Mouse (Mus musculus) neural tube, embryonic 13.5 days (tissue): ENCODE data around the gene Gm21985. TPM values are rescaled to one million over a fixed set of nuclear protein-coding genes. Genes with fewer than 3 reads are reported as not detected.

ENCODE experiments used
- ATAC-seq: fragments of 200-750 bp; cut with Nextera tagmentation; 2 replicates; pipeline ENCODE4 v1.8.0; 2017; ENCODE audit warnings: low read depth, mild to moderate bottlenecking, moderate TSS enrichment, moderate library complexity
- H3K27ac ChIP-seq: fragments of 300-500 bp; sonication (generic); replicated peaks from 2 replicates; pipeline ENCODE4 v1.5.1; 2015; ENCODE audit warnings: moderate library complexity, mild to moderate bottlenecking, inconsistent platforms
- H3K27me3 ChIP-seq: fragments of 300-500 bp; sonication (generic); 2 replicates; pipeline ENCODE4 v1.6.1; 2015; ENCODE audit warnings: mild to moderate bottlenecking, inconsistent platforms
- H3K36me3 ChIP-seq: fragments of 300-500 bp; sonication (generic); 2 replicates; pipeline ENCODE4 v1.6.1; 2015; ENCODE audit warnings: mild to moderate bottlenecking, inconsistent platforms
- H3K4me1 ChIP-seq: fragments of 300-500 bp; sonication (generic); replicated peaks from 2 replicates; pipeline ENCODE4 v1.6.1; 2015; ENCODE audit warnings: inconsistent platforms
- H3K4me2 ChIP-seq: fragments of 300-500 bp; sonication (generic); 2 replicates; pipeline ENCODE4 v1.6.1; 2015; ENCODE audit warnings: inconsistent platforms, mild to moderate bottlenecking, moderate library complexity
- H3K4me3 ChIP-seq: fragments of 300-500 bp; sonication (generic); 2 replicates; pipeline ENCODE4 v1.5.1; 2015; ENCODE audit warnings: mild to moderate bottlenecking, inconsistent platforms
- H3K9ac ChIP-seq: fragments of 300-500 bp; sonication (generic); 2 replicates; pipeline ENCODE4 v1.6.1; 2015; ENCODE audit warnings: moderate library complexity, mild to moderate bottlenecking, inconsistent platforms
- H3K9me3 ChIP-seq: fragments of 300-500 bp; sonication (generic); 2 replicates; pipeline ENCODE4 v1.6.1; 2016; ENCODE audit warnings: inconsistent platforms
- WGBS: fragments of 180-500 bp; shearing (Covaris S2); methylation state at CpG from one replicate; pipeline ENCODE4 v1.1.7; 2015; 5-methylcytosine and 5-hydroxymethylcytosine counted together
- polyA plus RNA-seq: library from polyadenylated mRNA; unstranded; fragments of >200 nt; fragmentation: Nextera tagmentation; extraction: Ambion mirVana; gene quantifications from 2 replicates; pipeline ENCODE4 v1.2.1, GENCODE M21; 2015

Gene Gm21985
- polyA plus RNA-seq, 1 experiment from 2014 or later, result not detected

DNA sequence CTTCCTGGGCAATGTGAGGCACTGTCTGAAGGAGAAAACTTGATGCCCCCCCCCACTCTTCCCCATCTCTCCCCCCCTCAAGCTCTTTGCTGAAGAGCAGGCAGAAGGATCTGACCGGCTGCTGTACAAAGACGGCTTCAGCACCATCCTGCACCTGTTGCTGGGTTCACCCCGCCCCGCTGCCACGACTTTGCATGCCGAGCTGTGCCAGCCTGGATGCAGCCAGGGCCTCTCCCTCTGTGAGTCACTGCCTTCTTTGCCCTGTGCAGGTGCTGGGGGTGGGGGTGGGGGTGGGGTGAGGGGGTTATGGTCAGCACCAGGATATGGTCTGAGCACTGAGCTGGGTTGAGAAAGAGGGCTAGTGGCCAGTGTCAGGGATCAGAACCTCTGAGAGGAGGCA, 19.9 kb upstream of the Gm21985 start:
- WGBS, result 89% methylated on average over 6 of the region's 6 CpGs
- peaks cover 2% of the 10 kb centered on the region for H3K4me1 ChIP-seq
- ATAC-seq, result no peak
- H3K9ac ChIP-seq, result no peak overlapping the region
- no peaks in the 10 kb centered on the region for H3K27me3 ChIP-seq
- no peaks in the 10 kb centered on the region for H3K9me3 ChIP-seq
- H3K4me2 ChIP-seq, result no peak overlapping the region
- no peak overlapping the region for H3K4me3 ChIP-seq
- H3K36me3 ChIP-seq, result peaks cover 50% of the 10 kb centered on the region
- no peak overlapping the region for H3K27ac ChIP-seq

- Histone ChIP-seq H3K4me1 (no peaks in the 10 kb centered on the region), H3K27me3 (no peaks in the 10 kb centered on the region), H3K4me3 (no peak overlapping the region), H3K27ac (no peak overlapping the region), H3K9me3 (no peaks in the 10 kb centered on the region), H3K36me3 (peaks cover 50% of the 10 kb centered on the region), H3K4me2 (no peak overlapping the region), H3K9ac (no peak overlapping the region)
- 87% methylated on average over 10 of the region's 10 CpGs for WGBS
- ATAC-seq, result no peak
Measured at GRCm38 (mm10) chr2:112247323-112247722, 18.8 kb upstream of the Gm21985 start.

GRCm38 (mm10) chr2:112249780-112250453, 16.2 kb upstream of the Gm21985 start:
- Histone ChIP-seq H3K4me3 (no peak overlapping the region), H3K9me3 (no peaks in the 10 kb centered on the region), H3K27me3 (no peaks in the 10 kb centered on the region), H3K4me2 (no peak overlapping the region), H3K9ac (no peak overlapping the region), H3K27ac (no peak overlapping the region), H3K4me1 (no peaks in the 10 kb centered on the region), H3K36me3 (peaks cover 31% of the 10 kb centered on the region)
- 89% methylated on average over 10 of the region's 10 CpGs for WGBS
- ATAC-seq, result no peak

- no peak overlapping the region for H3K27ac ChIP-seq
- H3K4me3 ChIP-seq, result no peak overlapping the region
- 73% methylated on average over 7 of the region's 7 CpGs for WGBS
- no peak overlapping the region for H3K4me2 ChIP-seq
- H3K4me1 ChIP-seq, result no peaks in the 10 kb centered on the region
- no peaks in the 10 kb centered on the region for H3K36me3 ChIP-seq
- H3K27me3 ChIP-seq, result no peaks in the 10 kb centered on the region
- H3K9ac ChIP-seq, result no peak overlapping the region
- ATAC-seq, result no peak
- H3K9me3 ChIP-seq, result no peaks in the 10 kb centered on the region
Measured at GRCm38 (mm10) chr2:112254675-112255515, 11.2 kb upstream of the Gm21985 start.

- Histone ChIP-seq H3K4me2 (no peak within 1 kb of the TSS), H3K27ac (no peak within 1 kb of the TSS), H3K27me3 (no peaks in the 10 kb centered on the region), H3K9ac (no peak within 1 kb of the TSS), H3K4me1 (peaks cover 12% of the 10 kb centered on the region), H3K36me3 (no peaks in the 10 kb centered on the region), H3K4me3 (no peak within 1 kb of the TSS), H3K9me3 (no peaks in the 10 kb centered on the region)
- WGBS, result 81% methylated on average over 10 of the region's 10 CpGs
- ATAC-seq, result no peak
Measured at GRCm38 (mm10) chr2:112259241-112259962, 6.7 kb upstream of the Gm21985 start, which contains the start of gene Nutm1. Nutm1 (minus strand) TSS chr2:112259291.

DNA sequence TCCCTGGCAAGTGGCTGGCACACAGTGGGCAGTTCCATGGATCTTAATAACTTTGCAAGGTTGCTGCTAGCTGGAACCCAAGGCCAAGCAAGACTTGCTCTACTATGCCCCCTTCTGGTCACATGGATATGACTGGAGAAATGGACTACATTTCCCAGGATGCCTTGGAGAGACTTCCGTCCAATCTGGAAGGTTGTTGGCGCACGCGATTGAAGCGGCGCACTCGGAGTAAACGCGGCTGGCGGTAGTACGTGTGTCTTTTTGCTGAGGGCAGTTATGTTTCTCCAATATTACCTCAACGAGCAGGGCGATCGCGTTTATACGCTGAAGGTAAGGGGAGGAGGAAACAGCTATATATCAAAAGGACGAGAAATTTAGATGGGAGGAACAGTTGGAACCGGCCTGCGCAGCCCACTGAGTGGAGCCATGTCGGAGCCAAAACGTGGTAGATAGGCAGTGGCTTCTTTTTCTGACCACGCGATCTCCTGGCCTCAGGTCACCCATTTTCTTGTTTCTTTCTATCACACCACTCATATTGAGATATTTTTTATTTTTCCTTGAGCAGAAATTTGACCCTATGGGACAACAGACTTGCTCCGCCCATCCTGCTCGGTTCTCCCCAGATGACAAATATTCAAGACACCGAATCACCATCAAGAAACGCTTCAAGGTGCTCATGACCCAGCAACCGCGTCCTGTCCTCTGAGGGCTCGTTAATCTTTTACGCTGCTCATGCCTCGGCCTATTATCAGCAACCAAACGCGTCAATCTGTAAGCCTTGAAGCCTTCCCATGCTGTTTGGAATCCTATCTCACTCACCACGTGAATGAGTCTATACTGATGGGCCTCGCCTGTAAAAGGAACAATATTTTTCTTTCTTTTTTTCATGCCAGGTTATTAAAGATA, 4.1 kb upstream of the Gm21985 start, which contains the start of gene Nop10:
Nop10 (plus strand) TSS at position 179 of the 906 bp plus-strand sequence.
- Histone ChIP-seq H3K4me3 (peak within 1 kb of the TSS; percentile 64), H3K27me3 (no peaks in the 10 kb centered on the region), H3K36me3 (no peaks in the 10 kb centered on the region), H3K4me2 (peak within 1 kb of the TSS; percentile 72), H3K4me1 (peaks cover 26% of the 10 kb centered on the region), H3K9ac (peak within 1 kb of the TSS; percentile 74), H3K9me3 (no peaks in the 10 kb centered on the region), H3K27ac (peak within 1 kb of the TSS; percentile 77)
- ATAC-seq, result peak; percentile 57
- under 1% methylated on average over 36 of the region's 36 CpGs for WGBS

GRCm38 (mm10) chr2:112262779-112263295, 3.3 kb upstream of the Gm21985 start:
- Histone ChIP-seq H3K4me3 (peak overlapping the region; percentile 64), H3K27ac (peak overlapping the region; percentile 77), H3K36me3 (no peaks in the 10 kb centered on the region), H3K9me3 (no peaks in the 10 kb centered on the region), H3K27me3 (no peaks in the 10 kb centered on the region), H3K4me2 (peak overlapping the region; percentile 72), H3K4me1 (peaks cover 35% of the 10 kb centered on the region), H3K9ac (peak overlapping the region; percentile 74)
- 38% methylated on average over 4 of the region's 4 CpGs for WGBS
- ATAC-seq, result no peak

DNA sequence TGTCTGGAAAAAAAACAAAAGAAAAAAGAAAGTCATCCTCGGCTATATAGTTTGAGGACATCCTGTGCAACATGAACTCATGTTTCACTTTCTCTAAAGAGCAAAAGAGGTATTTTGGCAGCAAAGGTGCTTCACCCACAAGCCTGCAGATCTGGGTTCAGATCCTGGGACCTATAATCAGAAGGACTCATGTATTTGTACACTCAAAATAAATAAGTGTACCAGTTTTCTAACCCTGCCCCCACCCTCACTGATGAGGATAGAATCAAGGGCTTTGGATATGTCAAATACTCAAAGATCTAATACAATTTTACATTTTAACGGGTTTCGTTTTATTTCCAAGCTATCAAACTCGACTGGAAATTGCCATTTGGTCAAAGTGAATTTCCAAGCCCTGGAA, 1.8 kb upstream of the Gm21985 start:
- Histone ChIP-seq H3K4me1 (peaks cover 47% of the 10 kb centered on the region), H3K36me3 (no peaks in the 10 kb centered on the region), H3K9me3 (no peaks in the 10 kb centered on the region), H3K4me3 (no peak overlapping the region), H3K9ac (no peak overlapping the region), H3K27me3 (no peaks in the 10 kb centered on the region), H3K27ac (no peak overlapping the region), H3K4me2 (no peak overlapping the region)
- no peak for ATAC-seq
- 82% methylated on average over 4 of the region's 4 CpGs for WGBS

DNA sequence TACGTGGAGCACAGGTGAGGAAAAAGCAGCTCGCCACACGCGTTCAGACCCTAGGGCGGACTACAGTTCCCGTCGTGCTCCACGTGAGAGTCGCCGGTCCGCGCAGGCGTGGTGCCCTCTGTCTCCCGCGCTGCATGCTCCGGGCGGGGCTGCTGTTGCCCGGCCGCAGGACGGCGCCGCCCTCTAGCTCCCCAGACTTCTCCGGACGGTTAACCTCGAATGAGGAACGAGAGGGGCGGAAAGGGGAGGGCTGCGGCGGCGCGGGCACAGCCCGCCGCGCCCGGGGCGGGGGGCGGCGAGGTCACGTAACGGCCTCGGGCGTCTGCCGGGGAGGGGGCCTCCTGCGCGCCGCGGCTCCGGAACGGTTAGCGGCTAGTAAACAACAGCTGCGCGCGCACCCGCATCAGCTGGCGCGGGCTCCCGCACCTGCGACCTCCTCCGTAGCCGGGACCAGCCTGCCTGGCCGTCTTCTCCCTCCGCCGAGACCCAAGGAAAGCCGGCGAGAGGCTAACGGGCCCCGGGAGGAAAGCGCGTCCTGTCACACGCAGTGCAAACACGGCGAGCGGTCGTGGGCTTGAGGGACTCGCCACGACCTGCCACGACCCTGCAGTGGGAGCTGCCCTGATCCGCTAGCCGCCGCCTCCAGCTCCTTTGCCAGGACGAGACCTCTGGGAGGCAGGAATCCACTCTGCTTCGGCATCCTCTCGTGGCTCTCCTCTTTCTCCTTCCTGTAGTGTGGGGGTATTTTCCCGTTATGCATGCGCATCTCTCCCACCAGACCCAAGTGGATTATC, 469 bp upstream of the Gm21985 start, which contains the start of gene Slc12a6:
Slc12a6 (plus strand) TSS at position 378 of the 794 bp plus-strand sequence.
- WGBS, result under 1% methylated on average over 79 of the region's 85 CpGs
- Histone ChIP-seq H3K9me3 (no peaks in the 10 kb centered on the region), H3K4me3 (peak within 1 kb of the TSS; percentile 85), H3K4me1 (peaks cover 59% of the 10 kb centered on the region), H3K27ac (peak within 1 kb of the TSS; percentile 93), H3K4me2 (peak within 1 kb of the TSS; percentile 94), H3K27me3 (no peaks in the 10 kb centered on the region), H3K9ac (peak within 1 kb of the TSS; percentile 87), H3K36me3 (no peaks in the 10 kb centered on the region)
- peak; percentile 93 for ATAC-seq

- H3K4me2 ChIP-seq, result peak overlapping the region; percentile 94
- H3K4me3 ChIP-seq, result peak overlapping the region; percentile 85
- no peaks in the 10 kb centered on the region for H3K27me3 ChIP-seq
- H3K9me3 ChIP-seq, result no peaks in the 10 kb centered on the region
- WGBS, result 38% methylated on average over 10 of the region's 10 CpGs
- H3K36me3 ChIP-seq, result no peaks in the 10 kb centered on the region
- peaks cover 62% of the 10 kb centered on the region for H3K4me1 ChIP-seq
- no peak overlapping the region for H3K27ac ChIP-seq
- ATAC-seq, result no peak
- peak overlapping the region; percentile 87 for H3K9ac ChIP-seq
Measured at GRCm38 (mm10) chr2:112266780-112267179, 666 bp downstream of the Gm21985 start.
